Mouse (Mus musculus) limb, embryonic 13.5 days (tissue): ENCODE measurements around the gene Dip2c. TPM values are rescaled to one million over a fixed set of nuclear protein-coding genes. Genes with fewer than 3 reads are reported as not detected.

Experiments used
- ATAC-seq: fragments of 200-750 bp; cut with Nextera tagmentation; 2 replicates; pipeline ENCODE4 v1.8.0; 2017; ENCODE audit warnings: low read depth, moderate number of reproducible peaks, moderate TSS enrichment; ENCODE audit not compliant: low FRiP score
- H3K27ac ChIP-seq: fragments of 300-500 bp; sonication (generic); 2 replicates; pipeline ENCODE4 v1.5.1; 2015; ENCODE audit warnings: inconsistent platforms, mild to moderate bottlenecking, moderate library complexity
- H3K27me3 ChIP-seq: fragments of 300-500 bp; sonication (generic); 2 replicates; pipeline ENCODE4 v1.6.1; 2015; ENCODE audit warnings: mild to moderate bottlenecking, inconsistent platforms
- H3K36me3 ChIP-seq: fragments of 300-500 bp; sonication (generic); 2 replicates; pipeline ENCODE4 v1.6.1; 2015; ENCODE audit warnings: inconsistent platforms, mild to moderate bottlenecking, moderate library complexity
- H3K4me1 ChIP-seq: fragments of 300-500 bp; sonication (generic); 2 replicates; pipeline ENCODE4 v1.6.1; 2015; ENCODE audit warnings: inconsistent platforms
- H3K4me2 ChIP-seq: fragments of 300-500 bp; sonication (generic); replicated peaks from 2 replicates; pipeline ENCODE4 v1.6.1; 2015; ENCODE audit warnings: inconsistent platforms, mild to moderate bottlenecking, moderate library complexity
- H3K4me3 ChIP-seq: fragments of 300-500 bp; sonication (generic); 2 replicates; pipeline ENCODE4 v1.5.1; 2015; ENCODE audit warnings: moderate library complexity, mild to moderate bottlenecking, inconsistent platforms
- H3K9ac ChIP-seq: fragments of 300-500 bp; sonication (generic); 2 replicates; pipeline ENCODE4 v1.6.1; 2015; ENCODE audit warnings: mild to moderate bottlenecking, inconsistent platforms
- H3K9me3 ChIP-seq: fragments of 300-500 bp; sonication (generic); 2 replicates; pipeline ENCODE4 v1.6.1; 2016; ENCODE audit warnings: inconsistent platforms
- WGBS: fragments of 180-500 bp; shearing (Covaris S2); methylation state at CpG from one replicate; pipeline ENCODE4 v1.1.7; 2015; 5-methylcytosine and 5-hydroxymethylcytosine counted together
- polyA plus RNA-seq: library from polyadenylated mRNA; unstranded; fragments of >200 nt; fragmentation: Nextera tagmentation; extraction: Ambion mirVana; gene quantifications from 2 replicates; pipeline ENCODE4 v1.2.1, GENCODE M21; 2015

Gene Dip2c
- polyA plus RNA-seq, 1 experiment from 2014 or later = 5.7 TPM

- no peak for ATAC-seq
- H3K36me3 ChIP-seq = no peaks in the 10 kb centered on the region
- no peaks in the 10 kb centered on the region for H3K27me3 ChIP-seq
- H3K4me2 ChIP-seq = no peak overlapping the region
- H3K9ac ChIP-seq = no peak overlapping the region
- no peak overlapping the region for H3K4me3 ChIP-seq
- H3K9me3 ChIP-seq = no peaks in the 10 kb centered on the region
- H3K27ac ChIP-seq = no peak overlapping the region
- WGBS = 96% methylated on average over 1 of the region's 1 CpGs
- H3K4me1 ChIP-seq = no peaks in the 10 kb centered on the region
Measured at GRCm38 (mm10) chr13:9429884-9430283, 153.6 kb downstream of the Dip2c start.

- Histone ChIP-seq H3K4me2 (no peak overlapping the region), H3K9me3 (no peaks in the 10 kb centered on the region), H3K27me3 (no peaks in the 10 kb centered on the region), H3K9ac (no peak overlapping the region), H3K4me3 (no peak overlapping the region), H3K4me1 (no peaks in the 10 kb centered on the region), H3K36me3 (no peaks in the 10 kb centered on the region), H3K27ac (no peak overlapping the region)
- 91% methylated on average over 2 of the region's 2 CpGs for WGBS
- ATAC-seq = no peak
Measured at GRCm38 (mm10) chr13:9430724-9431123, 154.4 kb downstream of the Dip2c start.

GRCm38 (mm10) chr13:9431441-9431840 lies 155.1 kb downstream of the Dip2c start:
- no peaks in the 10 kb centered on the region for H3K9me3 ChIP-seq
- no peak for ATAC-seq
- no peaks in the 10 kb centered on the region for H3K4me1 ChIP-seq
- H3K27ac ChIP-seq = no peak overlapping the region
- H3K36me3 ChIP-seq = no peaks in the 10 kb centered on the region
- H3K4me3 ChIP-seq = no peak overlapping the region
- no peak overlapping the region for H3K4me2 ChIP-seq
- no peak overlapping the region for H3K9ac ChIP-seq
- no peaks in the 10 kb centered on the region for H3K27me3 ChIP-seq

GRCm38 (mm10) chr13:9443066-9443465 lies 166.7 kb downstream of the Dip2c start:
- H3K4me1 ChIP-seq = no peaks in the 10 kb centered on the region
- H3K27me3 ChIP-seq = no peaks in the 10 kb centered on the region
- no peak overlapping the region for H3K9ac ChIP-seq
- H3K9me3 ChIP-seq = no peaks in the 10 kb centered on the region
- H3K4me2 ChIP-seq = no peak overlapping the region
- H3K36me3 ChIP-seq = no peaks in the 10 kb centered on the region
- no peak for ATAC-seq
- no peak overlapping the region for H3K4me3 ChIP-seq
- no peak overlapping the region for H3K27ac ChIP-seq
- 84% methylated on average over 4 of the region's 4 CpGs for WGBS

- ATAC-seq = no peak
- no peaks in the 10 kb centered on the region for H3K36me3 ChIP-seq
- no peaks in the 10 kb centered on the region for H3K27me3 ChIP-seq
- no peak overlapping the region for H3K4me3 ChIP-seq
- H3K27ac ChIP-seq = no peak overlapping the region
- no peaks in the 10 kb centered on the region for H3K4me1 ChIP-seq
- H3K9me3 ChIP-seq = no peaks in the 10 kb centered on the region
- no peak overlapping the region for H3K4me2 ChIP-seq
- WGBS = 88% methylated on average over 6 of the region's 6 CpGs
- H3K9ac ChIP-seq = no peak overlapping the region
Measured at GRCm38 (mm10) chr13:9445533-9446294, 169.4 kb downstream of the Dip2c start.

- H3K27ac ChIP-seq = no peak overlapping the region
- no peak overlapping the region for H3K4me3 ChIP-seq
- no peaks in the 10 kb centered on the region for H3K36me3 ChIP-seq
- H3K9me3 ChIP-seq = no peaks in the 10 kb centered on the region
- no peaks in the 10 kb centered on the region for H3K4me1 ChIP-seq
- 94% methylated on average over 4 of the region's 4 CpGs for WGBS
- H3K4me2 ChIP-seq = no peak overlapping the region
- no peak for ATAC-seq
- no peak overlapping the region for H3K9ac ChIP-seq
- no peaks in the 10 kb centered on the region for H3K27me3 ChIP-seq
Measured at GRCm38 (mm10) chr13:9446448-9447115, 170.3 kb downstream of the Dip2c start.

- no peak for ATAC-seq
- Histone ChIP-seq H3K4me1 (no peaks in the 10 kb centered on the region), H3K9me3 (no peaks in the 10 kb centered on the region), H3K36me3 (no peaks in the 10 kb centered on the region), H3K9ac (no peak overlapping the region), H3K4me3 (no peak overlapping the region), H3K27ac (no peak overlapping the region), H3K4me2 (no peak overlapping the region), H3K27me3 (no peaks in the 10 kb centered on the region)
- WGBS = 81% methylated on average over 3 of the region's 3 CpGs
Measured at GRCm38 (mm10) chr13:9450276-9450675, 173.9 kb downstream of the Dip2c start.

GRCm38 (mm10) chr13:9451952-9452351 lies 175.6 kb downstream of the Dip2c start:
- H3K4me1 ChIP-seq = no peaks in the 10 kb centered on the region
- H3K9ac ChIP-seq = no peak overlapping the region
- H3K4me2 ChIP-seq = no peak overlapping the region
- no peaks in the 10 kb centered on the region for H3K9me3 ChIP-seq
- no peak overlapping the region for H3K27ac ChIP-seq
- H3K27me3 ChIP-seq = no peaks in the 10 kb centered on the region
- 87% methylated on average over 3 of the region's 3 CpGs for WGBS
- no peak overlapping the region for H3K4me3 ChIP-seq
- no peak for ATAC-seq
- no peaks in the 10 kb centered on the region for H3K36me3 ChIP-seq

- ATAC-seq = no peak
- Histone ChIP-seq H3K27me3 (no peaks in the 10 kb centered on the region), H3K4me2 (no peak overlapping the region), H3K9ac (no peak overlapping the region), H3K4me1 (no peaks in the 10 kb centered on the region), H3K36me3 (no peaks in the 10 kb centered on the region), H3K4me3 (no peak overlapping the region), H3K9me3 (no peaks in the 10 kb centered on the region), H3K27ac (no peak overlapping the region)
- 65% methylated on average over 4 of the region's 4 CpGs for WGBS
Measured at GRCm38 (mm10) chr13:9454426-9455177, 178.3 kb downstream of the Dip2c start.

GRCm38 (mm10) chr13:9455979-9456378 lies 179.7 kb downstream of the Dip2c start:
- Histone ChIP-seq H3K27ac (no peak overlapping the region), H3K9me3 (no peaks in the 10 kb centered on the region), H3K4me3 (no peak overlapping the region), H3K4me2 (no peak overlapping the region), H3K4me1 (no peaks in the 10 kb centered on the region), H3K36me3 (no peaks in the 10 kb centered on the region), H3K27me3 (no peaks in the 10 kb centered on the region), H3K9ac (no peak overlapping the region)
- no peak for ATAC-seq
- 36% methylated on average over 1 of the region's 1 CpGs for WGBS

GRCm38 (mm10) chr13:9457420-9458308 lies 181.3 kb downstream of the Dip2c start:
- Histone ChIP-seq H3K27ac (no peak overlapping the region), H3K27me3 (no peaks in the 10 kb centered on the region), H3K36me3 (no peaks in the 10 kb centered on the region), H3K4me1 (no peaks in the 10 kb centered on the region), H3K9me3 (no peaks in the 10 kb centered on the region), H3K4me2 (no peak overlapping the region), H3K9ac (no peak overlapping the region), H3K4me3 (no peak overlapping the region)
- ATAC-seq = no peak
- WGBS = 86% methylated on average over 8 of the region's 8 CpGs
